Mouse (Mus musculus): ENCODE measurements around the gene Prdx3. TPM values are rescaled to one million over a fixed set of nuclear protein-coding genes. Genes with fewer than 3 reads are reported as not detected.
"Not testable (repeated sequence)": the region's sequence is repeated elsewhere in the genome, so short reads cannot be mapped to it uniquely, and the experiment has no call there.

The Prdx3 gene
- polyA plus RNA-seq, 1 experiment from 2014 or later = 119 TPM

- ATAC-seq (ENCODE audit: low FRiP score) = no peak
- 42% methylated on average over 4 of the region's 4 CpGs for WGBS
- H3K9ac ChIP-seq (ENCODE audit: low read depth, low read length) = no peak overlapping the region; the same call in 1 of the 2 replicates
Measured at GRCm38 (mm10) chr19:60873501-60873900, 855 bp downstream of the Prdx3 start.

GRCm38 (mm10) chr19:60872272-60872671 is 2.1 kb downstream of the Prdx3 start:
- no peak overlapping the region for H3K27ac ChIP-seq (ENCODE audit: low read depth, low read length)
- no peak overlapping the region for H3K4me2 ChIP-seq (replicated peaks; ENCODE audit: low read depth, low read length)
- no peaks in the 10 kb centered on the region for H3K36me3 ChIP-seq (ENCODE audit: control insufficient read depth, insufficient read depth, low read length)
- DNase-seq (ENCODE audit: low spot score) (no peak), ATAC-seq (ENCODE audit: low FRiP score) (no peak)
- H3K27me3 ChIP-seq (ENCODE audit: control insufficient read depth, insufficient read depth, low read length) = no peaks in the 10 kb centered on the region
- H3K9ac ChIP-seq (ENCODE audit: low read depth, low read length) = no peak overlapping the region
- H3K9me3 ChIP-seq (ENCODE audit: control insufficient read depth, low read length) = no peaks in the 10 kb centered on the region
- 0 out of 2 replicates have a peak, but pooled peaks cover 2% of the 10 kb centered on the region for H3K4me1 ChIP-seq (replicated peaks; ENCODE audit: control insufficient read depth, insufficient read depth, low read length)
- 62% methylated on average over 1 of the region's 1 CpGs for WGBS
- H3K4me3 ChIP-seq (ENCODE audit: low read depth, low read length) = no peak overlapping the region

More at GRCm38 (mm10) chr19:60873501-60873900, 855 bp downstream of the Prdx3 start:
- DNase-seq (ENCODE audit: low spot score) = no peak
- Histone ChIP-seq H3K27me3 (ENCODE audit: control insufficient read depth, insufficient read depth, low read length) (no peaks in the 10 kb centered on the region), H3K27ac (ENCODE audit: low read depth, low read length) (no peak overlapping the region), H3K9me3 (ENCODE audit: control insufficient read depth, low read length) (no peaks in the 10 kb centered on the region), H3K4me1 (replicated peaks; ENCODE audit: control insufficient read depth, insufficient read depth, low read length) (0 out of 2 replicates have a peak, but pooled peaks cover 2% of the 10 kb centered on the region), H3K4me3 (ENCODE audit: low read depth, low read length) (peak overlapping the region; percentile 51), H3K36me3 (ENCODE audit: control insufficient read depth, insufficient read depth, low read length) (no peaks in the 10 kb centered on the region), H3K4me2 (replicated peaks; ENCODE audit: low read depth, low read length) (peak overlapping the region; percentile 63)

- Histone ChIP-seq H3K9ac (ENCODE audit: low read depth, low read length) (no peak overlapping the region), H3K4me3 (ENCODE audit: low read depth, low read length) (no peak overlapping the region), H3K27me3 (ENCODE audit: control insufficient read depth, insufficient read depth, low read length) (no peaks in the 10 kb centered on the region), H3K27ac (ENCODE audit: low read depth, low read length) (no peak overlapping the region), H3K36me3 (ENCODE audit: control insufficient read depth, insufficient read depth, low read length) (no peaks in the 10 kb centered on the region), H3K4me2 (replicated peaks; ENCODE audit: low read depth, low read length) (no peak overlapping the region), H3K9me3 (ENCODE audit: control insufficient read depth, low read length) (no peaks in the 10 kb centered on the region), H3K4me1 (replicated peaks; ENCODE audit: control insufficient read depth, insufficient read depth, low read length) (0 out of 2 replicates have a peak, but pooled peaks cover 2% of the 10 kb centered on the region)
- ATAC-seq (ENCODE audit: low FRiP score) = no peak
- WGBS = 93% methylated on average over 5 of the region's 5 CpGs
- DNase-seq (ENCODE audit: low spot score) = no peak
Measured at GRCm38 (mm10) chr19:60871366-60871765, 3.0 kb downstream of the Prdx3 start.

- Histone ChIP-seq H3K36me3 (ENCODE audit: control insufficient read depth, insufficient read depth, low read length) (no peaks in the 10 kb centered on the region), H3K4me2 (replicated peaks; ENCODE audit: low read depth, low read length) (no peak overlapping the region), H3K27ac (ENCODE audit: low read depth, low read length) (no peak overlapping the region), H3K9ac (ENCODE audit: low read depth, low read length) (no peak overlapping the region), H3K9me3 (ENCODE audit: control insufficient read depth, low read length) (no peaks in the 10 kb centered on the region), H3K27me3 (ENCODE audit: control insufficient read depth, insufficient read depth, low read length) (no peaks in the 10 kb centered on the region), H3K4me1 (replicated peaks; ENCODE audit: control insufficient read depth, insufficient read depth, low read length) (0 out of 2 replicates have a peak, but pooled peaks cover 2% of the 10 kb centered on the region), H3K4me3 (ENCODE audit: low read depth, low read length) (no peak overlapping the region)
- ATAC-seq (ENCODE audit: low FRiP score) (no peak), DNase-seq (ENCODE audit: low spot score) (no peak)
- 96% methylated on average over 1 of the region's 1 CpGs for WGBS
Measured at GRCm38 (mm10) chr19:60870489-60870888, 3.9 kb downstream of the Prdx3 start.

- not testable (repeated sequence) for H3K36me3 ChIP-seq (ENCODE audit: control insufficient read depth, insufficient read depth, low read length); H3K4me1 ChIP-seq (replicated peaks; ENCODE audit: control insufficient read depth, insufficient read depth, low read length); H3K9ac ChIP-seq (ENCODE audit: low read depth, low read length); H3K27me3 ChIP-seq (ENCODE audit: control insufficient read depth, insufficient read depth, low read length); H3K4me2 ChIP-seq (replicated peaks; ENCODE audit: low read depth, low read length); H3K9me3 ChIP-seq (ENCODE audit: control insufficient read depth, low read length); H3K4me3 ChIP-seq (ENCODE audit: low read depth, low read length); ATAC-seq (ENCODE audit: low FRiP score); DNase-seq (ENCODE audit: low spot score); H3K27ac ChIP-seq (ENCODE audit: low read depth, low read length)
- 97% methylated on average over 4 of the region's 4 CpGs for WGBS
Measured at GRCm38 (mm10) chr19:60866169-60866568, 8.2 kb downstream of the Prdx3 start.

GRCm38 (mm10) chr19:60860868-60861700 is 13.3 kb downstream of the Prdx3 start, which contains the start of gene Sfxn4:
Sfxn4 (minus strand) TSS chr19:60861479.
- H3K9me3 ChIP-seq (ENCODE audit: control insufficient read depth, low read length) = no peaks in the 10 kb centered on the region

GRCm38 (mm10) chr19:60845731-60846130 is 28.6 kb downstream of the Prdx3 start:
- ATAC-seq (ENCODE audit: low FRiP score) = no peak
- Histone ChIP-seq H3K36me3 (ENCODE audit: control insufficient read depth, insufficient read depth, low read length) (no peaks in the 10 kb centered on the region), H3K4me2 (replicated peaks; ENCODE audit: low read depth, low read length) (no peak overlapping the region), H3K27ac (ENCODE audit: low read depth, low read length) (no peak overlapping the region), H3K27me3 (ENCODE audit: control insufficient read depth, insufficient read depth, low read length) (no peaks in the 10 kb centered on the region), H3K9ac (ENCODE audit: low read depth, low read length) (no peak overlapping the region), H3K9me3 (ENCODE audit: control insufficient read depth, low read length) (no peaks in the 10 kb centered on the region), H3K4me1 (replicated peaks; ENCODE audit: control insufficient read depth, insufficient read depth, low read length) (no peaks in the 10 kb centered on the region), H3K4me3 (ENCODE audit: low read depth, low read length) (no peak overlapping the region)
- DNase-seq (ENCODE audit: low spot score) = no peak

More at GRCm38 (mm10) chr19:60860868-60861700, 13.3 kb downstream of the Prdx3 start, which contains the start of gene Sfxn4:
- H3K4me2 ChIP-seq (replicated peaks; ENCODE audit: low read depth, low read length) = peak within 1 kb of the TSS; percentile 66
- peak within 1 kb of the TSS; percentile 47; the same call in 1 of the 2 replicates for H3K27ac ChIP-seq (ENCODE audit: low read depth, low read length)
- H3K4me1 ChIP-seq (replicated peaks; ENCODE audit: control insufficient read depth, insufficient read depth, low read length) = no peaks in the 10 kb centered on the region
- peak within 1 kb of the TSS; percentile 55 for H3K4me3 ChIP-seq (ENCODE audit: low read depth, low read length)
- 4% methylated on average over 30 of the region's 30 CpGs for WGBS
- H3K27me3 ChIP-seq (ENCODE audit: control insufficient read depth, insufficient read depth, low read length) = no peaks in the 10 kb centered on the region
- peak; percentile 99 for ATAC-seq (ENCODE audit: low FRiP score)
- H3K9ac ChIP-seq (ENCODE audit: low read depth, low read length) = peak within 1 kb of the TSS; percentile 68
- H3K36me3 ChIP-seq (ENCODE audit: control insufficient read depth, insufficient read depth, low read length) = no peaks in the 10 kb centered on the region
- DNase-seq (ENCODE audit: low spot score) = peak; percentile 88

GRCm38 (mm10) chr19:60843324-60843723 is 31.0 kb downstream of the Prdx3 start:
- H3K36me3 ChIP-seq (ENCODE audit: control insufficient read depth, insufficient read depth, low read length) = no peaks in the 10 kb centered on the region
- no peak overlapping the region for H3K4me2 ChIP-seq (replicated peaks; ENCODE audit: low read depth, low read length)
- H3K27ac ChIP-seq (ENCODE audit: low read depth, low read length) = no peak overlapping the region
- no peak overlapping the region for H3K9ac ChIP-seq (ENCODE audit: low read depth, low read length)
- no peaks in the 10 kb centered on the region for H3K27me3 ChIP-seq (ENCODE audit: control insufficient read depth, insufficient read depth, low read length)
- H3K4me3 ChIP-seq (ENCODE audit: low read depth, low read length) = no peak overlapping the region
- no peaks in the 10 kb centered on the region for H3K4me1 ChIP-seq (replicated peaks; ENCODE audit: control insufficient read depth, insufficient read depth, low read length)
- ATAC-seq (ENCODE audit: low FRiP score) (no peak), DNase-seq (ENCODE audit: low spot score) (no peak)
- H3K9me3 ChIP-seq (ENCODE audit: control insufficient read depth, low read length) = no peaks in the 10 kb centered on the region

- Histone ChIP-seq H3K27ac (ENCODE audit: low read depth, low read length) (no peak overlapping the region), H3K27me3 (ENCODE audit: control insufficient read depth, insufficient read depth, low read length) (no peaks in the 10 kb centered on the region), H3K4me3 (ENCODE audit: low read depth, low read length) (no peak overlapping the region), H3K36me3 (ENCODE audit: control insufficient read depth, insufficient read depth, low read length) (0 out of 2 replicates have a peak, but pooled peaks cover 6% of the 10 kb centered on the region), H3K4me2 (replicated peaks; ENCODE audit: low read depth, low read length) (no peak overlapping the region), H3K9me3 (ENCODE audit: control insufficient read depth, low read length) (no peaks in the 10 kb centered on the region), H3K9ac (ENCODE audit: low read depth, low read length) (no peak overlapping the region), H3K4me1 (replicated peaks; ENCODE audit: control insufficient read depth, insufficient read depth, low read length) (no peaks in the 10 kb centered on the region)
- ATAC-seq (ENCODE audit: low FRiP score) (no peak), DNase-seq (ENCODE audit: low spot score) (peak; percentile 82)
- 84% methylated on average over 1 of the region's 1 CpGs for WGBS
Measured at GRCm38 (mm10) chr19:60837747-60838146, 36.6 kb downstream of the Prdx3 start.

Measured in hindbrain, embryonic 11.5 days (tissue).